Mouse (Mus musculus): ENCODE data around the gene Inka2. TPM values are rescaled to one million over a fixed set of nuclear protein-coding genes. Genes with fewer than 3 reads are reported as not detected.

Gene Inka2
- total and polyA plus RNA-seq, 3 experiments = 0.39 to 0.61 TPM; not detected in 1

DNA sequence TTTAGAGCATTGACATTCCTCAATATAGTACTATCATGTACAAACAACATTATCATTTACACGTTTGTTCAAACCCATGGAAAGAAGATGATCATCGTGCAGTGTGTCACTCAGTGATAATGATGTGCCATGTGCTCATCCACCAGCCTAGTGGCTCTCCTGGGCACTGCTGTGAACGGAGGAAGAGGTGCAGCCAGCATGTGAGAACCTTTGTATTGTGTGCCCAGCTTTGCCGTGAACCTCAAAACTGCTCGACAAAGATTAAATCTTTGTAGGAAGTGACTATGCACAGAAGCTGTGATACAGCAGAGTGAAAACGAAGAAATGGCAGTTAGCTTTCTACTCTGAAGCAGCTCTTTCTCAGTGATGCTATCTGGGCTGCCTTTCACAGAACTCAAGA, 64.1 kb downstream of the Inka2 start (continued):
- no peak for TF ChIP-seq MEF2A (IDR thresholded peaks at IDR 0.05; ENCODE audit: extremely low read depth, insufficient replicate concordance, low read depth, low read length, poor library complexity, severe bottlenecking)
- no peak for TF ChIP-seq USF2 (IDR thresholded peaks at IDR 0.05; ENCODE audit: borderline replicate concordance in 1 of 2, insufficient read depth in 1 of 2, low read depth in 1 of 2, low read length in 2 of 2)
- peak; percentile 82 for TF ChIP-seq RCOR1 (IDR thresholded peaks at IDR 0.05; ENCODE audit: low read depth, low read length)

DNA sequence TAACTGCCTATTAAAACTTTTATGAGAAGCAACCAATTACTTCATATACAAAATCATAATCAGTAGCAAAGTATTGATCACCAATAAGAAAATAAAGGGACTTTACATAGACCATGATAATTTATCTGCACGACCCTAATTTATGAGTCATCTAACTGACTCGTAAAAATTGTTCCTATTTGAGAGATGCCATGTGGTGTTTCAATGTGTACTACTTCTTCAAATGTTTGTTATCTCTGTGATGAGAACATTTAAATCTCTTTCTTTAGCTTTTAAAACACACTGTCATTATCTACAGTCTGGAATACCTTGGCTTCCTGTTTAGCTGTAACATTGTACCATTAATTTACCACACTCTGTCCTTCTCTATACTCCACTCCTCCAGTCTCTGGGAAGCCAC, 65.0 kb downstream of the Inka2 start:
- Histone ChIP-seq H3K36me3 (ENCODE audit: control insufficient read depth in 1 of 2, insufficient read depth in 2 of 2, low read length in 2 of 2) (peaks cover 0 to 36% of the 10 kb centered on the region in 2 experiments; a peak in 3 of 4 replicates), H3K27me3 (ENCODE audit: control insufficient read depth in 1 of 2, insufficient read depth in 2 of 2, low read length in 2 of 2) (no peaks in the 10 kb centered on the region), H3K4me3 (ENCODE audit: control insufficient read depth in 1 of 2, insufficient read depth in 1 of 2, low read depth in 2 of 2, low read length in 2 of 2) (no peak overlapping the region), H3K9me3 (replicated peaks; ENCODE audit: insufficient read depth, low read length) (no peaks in the 10 kb centered on the region), H3K27ac (ENCODE audit: control insufficient read depth, low read depth, low read length) (peak overlapping the region; percentile 43; the same call in 1 of the 2 replicates), H3K79me2 (ENCODE audit: control insufficient read depth, insufficient read depth, low read length, poor library complexity) (peaks cover 29% of the 10 kb centered on the region), H3K4me1 (ENCODE audit: control insufficient read depth in 1 of 2, insufficient read depth in 2 of 2, low read length in 2 of 2) (peaks cover 15 to 27% of the 10 kb centered on the region in 2 experiments), H3K9ac (ENCODE audit: control insufficient read depth, low read depth, low read length, poor library complexity, severe bottlenecking) (no peak overlapping the region)
- TF ChIP-seq GATA1 (IDR thresholded peaks at IDR 0.05; ENCODE audit: low read depth, low read length) (peak; percentile 82), SIN3A (IDR thresholded peaks at IDR 0.05; ENCODE audit: low read length) (peak; percentile 53; the same call in 1 of the 2 replicates), TBP (IDR thresholded peaks at IDR 0.05; ENCODE audit: low read depth, low read length) (no peak), MXI1 (IDR thresholded peaks at IDR 0.05; ENCODE audit: low read depth, low read length) (peak; percentile 81), ETS1 (IDR thresholded peaks at IDR 0.05; ENCODE audit: low read depth, low read length) (peak; percentile 81), RCOR1 (IDR thresholded peaks at IDR 0.05; ENCODE audit: low read depth, low read length) (peak; percentile 66; the same call in 1 of the 2 replicates), EP300 (IDR thresholded peaks at IDR 0.05; ENCODE audit: low read depth in 1 of 2, low read length in 2 of 2) (peak; percentile 66 to 67; a peak in 3 of 4 replicates), JUND (IDR thresholded peaks at IDR 0.05; ENCODE audit: low read depth, low read length) (peak; percentile 60; the same call in 1 of the 2 replicates), MAX (IDR thresholded peaks at IDR 0.05; ENCODE audit: low read length) (peak; percentile 62), MYB (IDR thresholded peaks at IDR 0.05; ENCODE audit: low read depth, low read length) (no peak), MYC (IDR thresholded peaks at IDR 0.05; ENCODE audit: low read depth, low read length) (peak; percentile 88; the same call in 1 of the 2 replicates), POLR2AphosphoS5 (IDR thresholded peaks at IDR 0.05; ENCODE audit: borderline replicate concordance, low read depth, low read length) (no peak), NELFE (IDR thresholded peaks at IDR 0.05; ENCODE audit: low read depth, low read length) (no peak), POLR2AphosphoS2 (IDR thresholded peaks at IDR 0.05; ENCODE audit: low read length) (no peak)
- DNase-seq (ENCODE audit: low read depth, low spot score) = peak; percentile 55

Other genes starting within 250 kb of the Inka2 start
- 37.3 and 38.0 TPM in 2 replicates for gene Ddx20, start 17.0 kb upstream of the Inka2 start, total RNA-seq (2012; rRNA removed)
- 10 to 100 TPM; 31.6 to 66.8 TPM for gene Ddx20, start 17.0 kb upstream of the Inka2 start, polyA plus RNA-seq (2012; ENCODE audit: insufficient read depth in 1 of 2, insufficient read length in 2 of 2, low read depth in 1 of 2, low replicate concordance in 2 of 2, missing spikeins in 1 of 2)
- 32.3 and 39.7 TPM in 2 replicates for gene Rap1a, start 96.7 kb downstream of the Inka2 start, total RNA-seq (2012; rRNA removed)
- gene Rap1a, start 96.7 kb downstream of the Inka2 start, polyA plus RNA-seq (2012; ENCODE audit: insufficient read depth in 1 of 2, insufficient read length in 2 of 2, low read depth in 1 of 2, low replicate concordance in 2 of 2, missing spikeins in 1 of 2) = 10 to 100 TPM in 1 of 2 experiments, not detected in 1; 64.5 TPM
- 0.36 and 0.42 TPM in 2 replicates for gene Adora3, start 166.3 kb downstream of the Inka2 start, total RNA-seq (2012; rRNA removed)
- gene Adora3, start 166.3 kb downstream of the Inka2 start, polyA plus RNA-seq (2012; ENCODE audit: insufficient read depth in 1 of 2, insufficient read length in 2 of 2, low read depth in 1 of 2, low replicate concordance in 2 of 2, missing spikeins in 1 of 2) = under 1 TPM in 1 of 2 experiments, not detected in 1; 0.65 TPM
- 0.27 and 0.39 TPM in 2 replicates for gene Tmigd3, start 166.3 kb downstream of the Inka2 start, total RNA-seq (2012; rRNA removed)
- gene Tmigd3, start 166.3 kb downstream of the Inka2 start, polyA plus RNA-seq (2012; ENCODE audit: insufficient read depth in 1 of 2, insufficient read length in 2 of 2, low read depth in 1 of 2, low replicate concordance in 2 of 2, missing spikeins in 1 of 2) = under 1 TPM in 1 of 2 experiments, not detected in 1; 0.36 TPM
- 2.8 and 5.9 TPM in 2 replicates for gene I830077J02Rik, start 228.1 kb downstream of the Inka2 start, total RNA-seq (2012; rRNA removed)
- gene I830077J02Rik, start 228.1 kb downstream of the Inka2 start, polyA plus RNA-seq (2012; ENCODE audit: insufficient read depth in 1 of 2, insufficient read length in 2 of 2, low read depth in 1 of 2, low replicate concordance in 2 of 2, missing spikeins in 1 of 2) = 1 to 10 TPM in 1 of 2 experiments, not detected in 1; 9.4 TPM

All from MEL (cell line).